Mouse (Mus musculus): Measurements from ENCODE around the gene Spock1.

The Spock1 gene

GRCm38 (mm10) chr13:57865029-57865428 lies 43.1 kb downstream of the Spock1 start:
- DNase-seq (ENCODE audit: low spot score in 2 of 2) = no peak

- DNase-seq (ENCODE audit: low spot score in 2 of 2) = no peak
Observed at GRCm38 (mm10) chr13:57858491-57858890, 49.6 kb downstream of the Spock1 start.

GRCm38 (mm10) chr13:57857016-57857415 lies 51.1 kb downstream of the Spock1 start:
- no peak for DNase-seq (ENCODE audit: low spot score in 2 of 2)

- DNase-seq (ENCODE audit: low spot score in 2 of 2) = no peak
Observed at GRCm38 (mm10) chr13:57856311-57856853, 51.8 kb downstream of the Spock1 start.

GRCm38 (mm10) chr13:57855766-57856165 lies 52.4 kb downstream of the Spock1 start:
- no peak for DNase-seq (ENCODE audit: low spot score in 2 of 2)

GRCm38 (mm10) chr13:57854416-57854815 lies 53.7 kb downstream of the Spock1 start:
- no peak for DNase-seq (ENCODE audit: low spot score in 2 of 2)

GRCm38 (mm10) chr13:57853621-57854020 lies 54.5 kb downstream of the Spock1 start:
- no peak for DNase-seq (ENCODE audit: low spot score in 2 of 2)

- no peak for DNase-seq (ENCODE audit: low spot score in 2 of 2)
Observed at GRCm38 (mm10) chr13:57853156-57853555, 55.0 kb downstream of the Spock1 start.

GRCm38 (mm10) chr13:57848931-57849330 lies 59.2 kb downstream of the Spock1 start:
- DNase-seq (ENCODE audit: low spot score in 2 of 2) = no peak

GRCm38 (mm10) chr13:57847101-57847500 lies 61.0 kb downstream of the Spock1 start:
- DNase-seq (ENCODE audit: low spot score in 2 of 2) = no peak

GRCm38 (mm10) chr13:57846468-57846867 lies 61.7 kb downstream of the Spock1 start:
- DNase-seq (ENCODE audit: low spot score in 2 of 2) = peak in 1 of 2 experiments; percentile 40

GRCm38 (mm10) chr13:57841141-57841848 lies 66.8 kb downstream of the Spock1 start:
- DNase-seq (ENCODE audit: low spot score in 2 of 2) = no peak

GRCm38 (mm10) chr13:57837691-57838437 lies 70.3 kb downstream of the Spock1 start:
- DNase-seq (ENCODE audit: low spot score in 2 of 2) = peak in 1 of 2 experiments; percentile 33

- DNase-seq (ENCODE audit: low spot score in 2 of 2) = no peak
Observed at GRCm38 (mm10) chr13:57831374-57832163, 76.6 kb downstream of the Spock1 start.

- no peak for DNase-seq (ENCODE audit: low spot score in 2 of 2)
Observed at GRCm38 (mm10) chr13:57830896-57831295, 77.2 kb downstream of the Spock1 start.

GRCm38 (mm10) chr13:57830091-57830490 lies 78.0 kb downstream of the Spock1 start:
- no peak for DNase-seq (ENCODE audit: low spot score in 2 of 2)

GRCm38 (mm10) chr13:57816276-57816675 lies 91.9 kb downstream of the Spock1 start:
- DNase-seq (ENCODE audit: low spot score in 2 of 2) = no peak

- DNase-seq (ENCODE audit: low spot score in 2 of 2) = no peak
Observed at GRCm38 (mm10) chr13:57812643-57813042, 95.5 kb downstream of the Spock1 start.

- DNase-seq (ENCODE audit: low spot score in 2 of 2) = no peak
Observed at GRCm38 (mm10) chr13:57811253-57811652, 96.9 kb downstream of the Spock1 start.

- no peak for DNase-seq (ENCODE audit: low spot score in 2 of 2)
Observed at GRCm38 (mm10) chr13:57810816-57811215, 97.3 kb downstream of the Spock1 start.

GRCm38 (mm10) chr13:57810083-57810482 lies 98.0 kb downstream of the Spock1 start:
- DNase-seq (ENCODE audit: low spot score in 2 of 2) = no peak

- no peak for DNase-seq (ENCODE audit: low spot score in 2 of 2)
Observed at GRCm38 (mm10) chr13:57809603-57810002, 98.5 kb downstream of the Spock1 start.

All from frontal cortex, postnatal 14 days (tissue).